Mouse (Mus musculus) hindbrain, embryonic 15.5 days (tissue): ENCODE results near the gene Arhgef18. TPM values are rescaled to one million over a fixed set of nuclear protein-coding genes. Genes with fewer than 3 reads are reported as not detected.

Source experiments
- ATAC-seq: fragments of 200-750 bp; cut with Nextera tagmentation; 2 replicates; pipeline ENCODE4 v1.8.0; 2017; ENCODE audit warnings: low read depth, moderate number of reproducible peaks, moderate TSS enrichment; ENCODE audit not compliant: low FRiP score
- H3K27ac ChIP-seq: fragments of 300-500 bp; sonication (generic); replicated peaks from 2 replicates; pipeline ENCODE4 v1.5.1; 2015; ENCODE audit warnings: mild to moderate bottlenecking, inconsistent platforms
- H3K27me3 ChIP-seq: fragments of 300-500 bp; sonication (generic); 2 replicates; pipeline ENCODE4 v1.6.1; 2015; ENCODE audit warnings: control low read depth, inconsistent platforms
- H3K36me3 ChIP-seq: fragments of 300-500 bp; sonication (generic); 2 replicates; pipeline ENCODE4 v1.6.1; 2015; ENCODE audit warnings: control low read depth, inconsistent platforms
- H3K4me1 ChIP-seq: fragments of 300-500 bp; sonication (generic); replicated peaks from 2 replicates; pipeline ENCODE4 v1.6.1; 2015; ENCODE audit warnings: control low read depth, inconsistent platforms
- H3K4me2 ChIP-seq: fragments of 300-500 bp; sonication (generic); 2 replicates; pipeline ENCODE4 v1.6.1; 2015; ENCODE audit warnings: moderate library complexity, mild to moderate bottlenecking, inconsistent platforms
- H3K4me3 ChIP-seq: fragments of 300-500 bp; sonication (generic); 2 replicates; pipeline ENCODE4 v1.5.1; 2015; ENCODE audit warnings: mild to moderate bottlenecking, inconsistent platforms
- H3K9ac ChIP-seq: fragments of 300-500 bp; sonication (generic); 2 replicates; pipeline ENCODE4 v1.6.1; 2015; ENCODE audit warnings: inconsistent platforms
- H3K9me3 ChIP-seq: fragments of 300-500 bp; sonication (generic); 2 replicates; pipeline ENCODE4 v1.6.1; 2016; ENCODE audit warnings: control low read depth, inconsistent platforms
- WGBS: fragments of 180-500 bp; shearing (Covaris S2); methylation state at CpG from one replicate; pipeline ENCODE4 v1.1.7; 2015; 5-methylcytosine and 5-hydroxymethylcytosine counted together
- polyA plus RNA-seq: library from polyadenylated mRNA; unstranded; fragments of >200 nt; fragmentation: Nextera tagmentation; extraction: Ambion mirVana; gene quantifications from 2 replicates; pipeline ENCODE4 v1.2.1, GENCODE M21; 2015

The Arhgef18 gene
- polyA plus RNA-seq, 1 experiment from 2014 or later = 10.3 TPM

DNA sequence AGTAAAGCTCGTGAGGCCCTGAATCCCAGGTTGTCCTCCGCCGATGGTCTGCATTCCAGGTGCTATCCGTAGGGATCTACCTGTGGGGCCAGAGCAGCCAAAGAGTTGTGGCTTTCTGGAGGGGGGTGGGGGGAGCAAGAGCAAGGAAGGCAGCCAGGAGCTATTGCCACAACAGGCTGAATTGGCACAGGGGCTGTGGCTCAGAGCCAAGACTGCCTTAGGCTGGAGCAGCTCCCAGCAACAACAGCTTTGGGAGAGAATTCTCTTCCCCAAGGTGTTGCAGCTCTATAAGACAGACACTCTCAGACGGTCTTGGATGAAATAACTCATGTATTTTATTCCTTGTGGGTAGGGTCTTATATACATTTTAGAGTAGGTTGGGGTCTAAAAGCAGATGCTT is 25.7 kb upstream of the Arhgef18 start:
- Histone ChIP-seq H3K9ac (no peak overlapping the region), H3K9me3 (no peaks in the 10 kb centered on the region), H3K36me3 (no peaks in the 10 kb centered on the region), H3K27me3 (no peaks in the 10 kb centered on the region), H3K4me3 (no peak overlapping the region), H3K4me1 (no peaks in the 10 kb centered on the region), H3K27ac (no peak overlapping the region), H3K4me2 (no peak overlapping the region)
- no peak for ATAC-seq
- WGBS = 73% methylated on average over 5 of the region's 5 CpGs

- Histone ChIP-seq H3K9ac (no peak overlapping the region), H3K4me2 (no peak overlapping the region), H3K4me3 (no peak overlapping the region), H3K27ac (no peak overlapping the region), H3K4me1 (no peaks in the 10 kb centered on the region), H3K27me3 (no peaks in the 10 kb centered on the region), H3K36me3 (no peaks in the 10 kb centered on the region), H3K9me3 (no peaks in the 10 kb centered on the region)
- ATAC-seq = no peak
- WGBS = 77% methylated on average over 1 of the region's 1 CpGs
Measured at GRCm38 (mm10) chr8:3368091-3368490, 24.7 kb upstream of the Arhgef18 start.

GRCm38 (mm10) chr8:3375748-3376147 is 17.1 kb upstream of the Arhgef18 start:
- ATAC-seq = no peak
- peaks cover 4% of the 10 kb centered on the region; the same call in 1 of the 2 replicates for H3K9me3 ChIP-seq
- no peak overlapping the region for H3K27ac ChIP-seq
- no peaks in the 10 kb centered on the region for H3K36me3 ChIP-seq
- no peak overlapping the region for H3K4me3 ChIP-seq
- no peaks in the 10 kb centered on the region for H3K27me3 ChIP-seq
- no peak overlapping the region for H3K4me2 ChIP-seq
- no peaks in the 10 kb centered on the region for H3K4me1 ChIP-seq
- H3K9ac ChIP-seq = no peak overlapping the region

- Histone ChIP-seq H3K4me3 (no peak overlapping the region), H3K9ac (no peak overlapping the region), H3K9me3 (peaks cover 4% of the 10 kb centered on the region; the same call in 1 of the 2 replicates), H3K4me2 (no peak overlapping the region), H3K4me1 (no peaks in the 10 kb centered on the region), H3K27me3 (no peaks in the 10 kb centered on the region), H3K36me3 (no peaks in the 10 kb centered on the region), H3K27ac (no peak overlapping the region)
- WGBS = 70% methylated on average over 11 of the region's 11 CpGs
- no peak for ATAC-seq
Measured at GRCm38 (mm10) chr8:3376641-3377274, 16.0 kb upstream of the Arhgef18 start.

GRCm38 (mm10) chr8:3387286-3387685 is 5.5 kb upstream of the Arhgef18 start:
- Histone ChIP-seq H3K27me3 (no peaks in the 10 kb centered on the region), H3K36me3 (no peaks in the 10 kb centered on the region), H3K4me1 (peaks cover 4% of the 10 kb centered on the region), H3K9me3 (no peaks in the 10 kb centered on the region), H3K27ac (no peak overlapping the region), H3K4me2 (no peak overlapping the region), H3K9ac (no peak overlapping the region), H3K4me3 (no peak overlapping the region)
- no peak for ATAC-seq
- 40% methylated on average over 6 of the region's 6 CpGs for WGBS

- no peak overlapping the region for H3K27ac ChIP-seq
- H3K9me3 ChIP-seq = no peaks in the 10 kb centered on the region
- no peak overlapping the region for H3K9ac ChIP-seq
- no peaks in the 10 kb centered on the region for H3K27me3 ChIP-seq
- no peak overlapping the region for H3K4me2 ChIP-seq
- no peak overlapping the region for H3K4me3 ChIP-seq
- ATAC-seq = no peak
- H3K36me3 ChIP-seq = no peaks in the 10 kb centered on the region
- peaks cover 11% of the 10 kb centered on the region for H3K4me1 ChIP-seq
- 74% methylated on average over 9 of the region's 9 CpGs for WGBS
Measured at GRCm38 (mm10) chr8:3388591-3389338, 4.0 kb upstream of the Arhgef18 start.

DNA sequence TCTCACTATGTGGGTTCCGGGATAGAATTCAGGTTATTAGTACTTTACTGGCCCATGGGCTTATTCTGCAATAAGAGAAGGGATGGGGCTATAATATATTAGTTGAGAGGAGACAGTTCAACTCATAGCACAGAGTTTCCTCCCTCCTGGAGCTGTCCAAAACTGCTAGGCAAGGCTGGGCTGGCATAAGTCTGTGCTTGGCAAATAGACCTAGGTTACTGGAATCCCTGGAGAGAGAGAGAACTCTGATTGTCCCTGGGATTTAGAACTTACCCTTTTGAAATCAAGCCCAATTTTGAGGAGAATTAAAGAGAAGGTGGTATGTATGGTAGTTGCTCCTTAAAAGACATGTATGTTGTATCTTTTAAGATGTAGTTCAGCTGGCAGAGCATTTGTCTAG is 3.3 kb upstream of the Arhgef18 start:
- no peaks in the 10 kb centered on the region for H3K27me3 ChIP-seq
- H3K4me1 ChIP-seq = peaks cover 18% of the 10 kb centered on the region
- 100% methylated on average over 1 of the region's 1 CpGs for WGBS
- no peaks in the 10 kb centered on the region for H3K36me3 ChIP-seq
- H3K9ac ChIP-seq = no peak overlapping the region
- no peak overlapping the region for H3K4me2 ChIP-seq
- H3K9me3 ChIP-seq = no peaks in the 10 kb centered on the region
- no peak overlapping the region for H3K4me3 ChIP-seq
- no peak overlapping the region for H3K27ac ChIP-seq
- no peak for ATAC-seq

DNA sequence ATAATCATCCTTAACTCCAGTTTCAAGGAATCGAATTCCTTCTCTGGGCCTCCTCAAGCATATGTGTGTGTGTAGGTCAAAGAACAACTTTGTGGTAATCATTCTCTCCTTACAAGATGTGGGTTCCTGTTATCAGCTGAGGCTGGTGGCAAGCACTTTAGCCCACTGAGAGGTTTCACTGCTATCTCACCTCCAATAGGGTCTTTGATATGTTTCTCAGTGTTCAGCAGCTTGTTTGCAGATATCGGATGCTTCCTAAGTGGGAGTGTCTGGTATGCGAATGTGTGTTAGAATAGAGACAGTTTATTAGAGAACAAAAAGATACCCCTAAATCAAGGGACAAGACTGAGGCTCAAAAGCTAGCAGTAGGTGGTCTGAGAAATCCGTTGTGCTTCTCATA is 513 bp upstream of the Arhgef18 start:
- H3K4me3 ChIP-seq = peak overlapping the region; percentile 78
- H3K9me3 ChIP-seq = no peaks in the 10 kb centered on the region
- WGBS = 51% methylated on average over 4 of the region's 4 CpGs
- peak overlapping the region; percentile 66 for H3K4me2 ChIP-seq
- H3K27ac ChIP-seq = no peak overlapping the region
- no peaks in the 10 kb centered on the region for H3K36me3 ChIP-seq
- no peaks in the 10 kb centered on the region for H3K27me3 ChIP-seq
- no peak; the same call in 1 of the 2 replicates for ATAC-seq
- H3K9ac ChIP-seq = peak overlapping the region; percentile 69
- H3K4me1 ChIP-seq = peaks cover 32% of the 10 kb centered on the region

DNA sequence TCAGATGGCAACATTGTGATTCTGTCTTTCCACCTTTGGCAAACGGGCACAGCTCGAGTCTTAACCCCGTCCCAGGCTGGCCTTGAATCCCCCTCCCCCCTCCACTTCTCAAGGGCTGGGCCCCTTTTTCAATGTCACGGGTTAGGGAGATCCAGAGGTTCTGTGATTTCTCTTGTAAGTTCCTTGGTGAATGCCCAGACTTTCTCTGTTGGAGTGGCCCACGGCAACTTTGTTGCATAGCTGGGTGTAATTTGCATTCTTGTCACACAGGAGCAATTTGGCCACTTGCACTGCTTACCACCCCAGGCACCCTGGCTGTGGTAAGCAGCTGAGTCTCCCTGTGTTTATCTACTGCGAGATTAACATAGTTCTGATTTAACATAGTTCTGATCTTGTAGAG is 1.8 kb downstream of the Arhgef18 start:
- H3K4me2 ChIP-seq = peak overlapping the region; percentile 66
- H3K4me1 ChIP-seq = peaks cover 32% of the 10 kb centered on the region
- WGBS = 6% methylated on average over 6 of the region's 6 CpGs
- 0 out of 2 replicates have a peak overlapping the region, but pooled peaks have one; percentile 15 for H3K27ac ChIP-seq
- H3K27me3 ChIP-seq = no peaks in the 10 kb centered on the region
- H3K36me3 ChIP-seq = no peaks in the 10 kb centered on the region
- H3K9me3 ChIP-seq = no peaks in the 10 kb centered on the region
- no peak for ATAC-seq
- peak overlapping the region; percentile 2; the same call in 1 of the 2 replicates for H3K4me3 ChIP-seq
- H3K9ac ChIP-seq = 0 out of 2 replicates have a peak overlapping the region, but pooled peaks have one; percentile 5

GRCm38 (mm10) chr8:3395246-3395645 is 2.4 kb downstream of the Arhgef18 start:
- H3K9ac ChIP-seq = 0 out of 2 replicates have a peak overlapping the region, but pooled peaks have one; percentile 5
- WGBS = 17% methylated on average over 4 of the region's 4 CpGs
- peak overlapping the region; percentile 15; the same call in 1 of the 2 replicates for H3K27ac ChIP-seq
- ATAC-seq = no peak
- peaks cover 32% of the 10 kb centered on the region for H3K4me1 ChIP-seq
- H3K27me3 ChIP-seq = no peaks in the 10 kb centered on the region
- no peaks in the 10 kb centered on the region for H3K36me3 ChIP-seq
- no peak overlapping the region for H3K4me3 ChIP-seq
- peak overlapping the region; percentile 66; the same call in 1 of the 2 replicates for H3K4me2 ChIP-seq
- H3K9me3 ChIP-seq = no peaks in the 10 kb centered on the region

- H3K4me1 ChIP-seq = peaks cover 25% of the 10 kb centered on the region
- no peak overlapping the region for H3K4me2 ChIP-seq
- no peaks in the 10 kb centered on the region for H3K9me3 ChIP-seq
- WGBS = 85% methylated on average over 3 of the region's 3 CpGs
- H3K27ac ChIP-seq = no peak overlapping the region
- H3K36me3 ChIP-seq = no peaks in the 10 kb centered on the region
- H3K9ac ChIP-seq = no peak overlapping the region
- no peak overlapping the region for H3K4me3 ChIP-seq
- H3K27me3 ChIP-seq = no peaks in the 10 kb centered on the region
- ATAC-seq = no peak
Measured at GRCm38 (mm10) chr8:3397597-3397996, 4.8 kb downstream of the Arhgef18 start.

DNA sequence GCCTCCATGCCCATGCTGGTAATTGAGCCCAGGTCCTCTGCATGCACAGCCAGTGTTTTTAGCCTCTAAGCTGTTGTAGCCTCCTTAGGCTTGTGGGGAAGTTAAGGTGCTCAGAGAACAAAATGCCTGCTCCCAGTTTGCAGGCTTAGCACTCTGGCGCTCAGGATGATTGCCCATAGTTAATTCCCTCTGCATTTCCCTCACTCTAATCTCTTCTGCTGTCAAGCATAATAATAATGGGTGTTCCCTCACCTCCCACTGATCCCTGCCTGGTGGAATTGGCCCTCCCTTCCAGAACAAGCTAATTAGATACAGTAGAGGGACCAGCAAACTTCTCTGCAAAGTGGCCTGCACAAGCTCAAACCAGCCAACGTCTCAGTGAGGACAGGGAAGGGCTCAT is 7.7 kb downstream of the Arhgef18 start:
- no peak overlapping the region for H3K4me3 ChIP-seq
- WGBS = 48% methylated on average over 2 of the region's 2 CpGs
- ATAC-seq = no peak
- H3K4me1 ChIP-seq = peaks cover 4% of the 10 kb centered on the region; the same call in 1 of the 2 replicates
- H3K9ac ChIP-seq = no peak overlapping the region
- no peaks in the 10 kb centered on the region for H3K27me3 ChIP-seq
- H3K27ac ChIP-seq = no peak overlapping the region
- H3K9me3 ChIP-seq = no peaks in the 10 kb centered on the region
- no peaks in the 10 kb centered on the region for H3K36me3 ChIP-seq
- H3K4me2 ChIP-seq = no peak overlapping the region
